Mouse (Mus musculus): ENCODE measurements around the gene Usp17la. TPM values are rescaled to one million over a fixed set of nuclear protein-coding genes. Genes with fewer than 3 reads are reported as not detected.
"Not testable (repeated sequence)": the region's sequence is repeated elsewhere in the genome, so short reads cannot be mapped to it uniquely, and the experiment has no call there.

Usp17la gene
- polyA plus RNA-seq (2012; rRNA removed), result not detected in 2 replicates

DNA sequence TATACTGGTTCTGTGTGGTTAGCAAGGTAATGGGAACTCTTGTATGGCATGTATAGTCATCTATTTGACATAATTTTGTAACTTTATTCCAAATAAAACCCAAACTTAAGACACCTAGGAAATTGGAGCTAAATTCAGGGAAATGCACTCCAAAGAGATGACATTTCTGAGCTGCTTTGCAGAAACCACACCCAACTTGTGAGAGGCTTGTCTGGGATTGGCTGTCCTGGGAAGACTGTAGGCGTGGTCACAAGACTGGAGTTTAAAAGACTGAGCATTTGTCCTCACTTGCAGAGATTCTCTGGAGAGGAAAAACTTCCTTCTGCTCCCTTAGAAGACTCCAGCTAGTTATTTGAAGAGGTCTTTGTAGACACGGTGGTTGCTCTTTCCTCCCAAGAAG is at the start of gene Usp17la:
TSS of gene Usp17la (plus strand) at position 301 of the 400 bp plus-strand sequence.
- not testable (repeated sequence) for DNase-seq (ENCODE audit: low spot score)

DNA sequence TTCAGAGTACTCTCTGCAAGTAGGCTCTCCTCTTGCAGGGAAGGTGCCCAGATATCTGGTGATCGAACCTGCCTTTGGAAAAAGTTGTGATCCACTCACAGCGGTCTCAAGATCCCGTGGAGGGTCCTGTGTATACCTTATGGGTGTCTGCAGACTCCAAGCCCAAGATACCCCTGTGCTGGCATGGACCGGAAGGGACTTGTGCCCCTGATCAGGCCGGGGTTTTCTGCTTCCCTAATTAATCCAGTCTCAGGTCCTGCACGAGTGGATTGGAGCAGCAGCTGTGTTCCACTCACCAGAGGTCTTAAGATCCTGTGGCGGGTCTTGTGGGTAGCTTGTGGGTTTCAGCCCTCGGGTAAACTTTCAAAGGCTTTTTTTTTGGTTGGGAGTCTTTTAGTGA is 46.5 kb upstream of the Usp17la start:
- not testable (repeated sequence) for DNase-seq (ENCODE audit: low spot score)

DNA sequence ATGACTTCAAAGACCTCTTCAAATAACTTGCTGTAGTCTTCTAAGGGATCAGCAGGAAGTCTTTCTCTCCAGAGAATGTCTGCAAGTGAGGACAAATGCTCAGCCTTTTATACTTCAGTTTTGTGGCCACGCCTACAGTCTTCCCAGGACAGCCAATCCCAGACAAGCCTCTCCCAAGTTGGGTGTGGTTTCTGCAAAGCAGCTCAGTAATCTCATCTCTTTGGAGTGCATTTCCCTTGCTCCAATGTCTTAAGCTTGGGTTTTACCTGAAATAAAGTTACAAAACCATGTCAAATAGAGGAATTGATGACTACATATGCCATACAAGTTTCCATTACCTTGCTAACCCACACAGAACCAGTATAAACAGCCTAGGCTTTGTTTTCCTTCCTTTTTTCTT is 14.3 kb upstream of the Usp17la start, which contains the start of gene Usp17lb:
TSS of gene Usp17lb (minus strand) at position 101 of the 400 bp plus-strand sequence.
- no peak for DNase-seq (ENCODE audit: low spot score)

DNA sequence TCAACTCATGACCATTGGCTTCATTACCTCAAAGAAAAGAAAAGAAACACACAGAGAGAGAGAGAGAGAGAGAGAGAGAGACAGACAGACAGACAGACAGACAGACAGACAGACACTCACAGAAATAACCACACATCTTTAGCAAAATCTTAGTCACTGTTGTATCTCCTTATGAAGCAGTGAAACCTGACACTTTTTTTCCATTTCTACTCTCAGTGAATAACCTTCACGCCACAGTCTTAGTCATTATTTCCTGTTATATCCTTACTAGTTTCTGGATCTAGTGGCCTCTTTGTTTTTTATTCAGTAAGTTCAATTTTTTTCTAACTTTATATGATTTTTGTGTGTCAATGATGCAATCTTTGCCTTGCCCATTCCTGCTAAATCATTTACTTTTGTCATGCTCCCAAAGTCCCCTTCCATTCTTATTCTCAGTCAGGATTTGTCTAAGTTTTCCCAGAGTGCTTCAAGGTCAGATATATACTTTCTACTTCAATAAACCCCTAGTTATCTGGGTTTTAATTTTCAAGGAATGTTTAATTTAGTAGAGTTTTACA is 13.0 kb upstream of the Usp17la start:
- no peak for DNase-seq (ENCODE audit: low spot score)

DNA sequence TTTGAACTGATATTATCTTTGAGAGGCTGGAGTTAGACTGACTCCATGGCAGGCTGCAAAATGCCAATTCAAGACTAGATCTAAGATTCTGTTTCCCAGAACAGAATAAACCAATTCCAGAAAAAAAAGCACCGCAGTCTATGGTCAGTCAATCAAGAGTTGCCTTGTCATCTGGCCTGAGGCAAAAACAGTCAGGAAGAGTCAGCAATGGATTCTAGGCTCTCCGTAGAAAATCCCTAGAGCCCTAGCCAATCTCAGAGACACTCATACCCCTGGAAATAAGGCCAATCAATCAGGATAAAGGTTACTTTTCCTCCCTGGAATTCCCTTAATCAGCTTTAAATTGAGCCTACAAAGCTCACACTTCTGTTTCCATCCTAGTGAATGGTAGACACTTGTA is 5.3 kb upstream of the Usp17la start:
- not testable (repeated sequence) for DNase-seq (ENCODE audit: low spot score)

DNA sequence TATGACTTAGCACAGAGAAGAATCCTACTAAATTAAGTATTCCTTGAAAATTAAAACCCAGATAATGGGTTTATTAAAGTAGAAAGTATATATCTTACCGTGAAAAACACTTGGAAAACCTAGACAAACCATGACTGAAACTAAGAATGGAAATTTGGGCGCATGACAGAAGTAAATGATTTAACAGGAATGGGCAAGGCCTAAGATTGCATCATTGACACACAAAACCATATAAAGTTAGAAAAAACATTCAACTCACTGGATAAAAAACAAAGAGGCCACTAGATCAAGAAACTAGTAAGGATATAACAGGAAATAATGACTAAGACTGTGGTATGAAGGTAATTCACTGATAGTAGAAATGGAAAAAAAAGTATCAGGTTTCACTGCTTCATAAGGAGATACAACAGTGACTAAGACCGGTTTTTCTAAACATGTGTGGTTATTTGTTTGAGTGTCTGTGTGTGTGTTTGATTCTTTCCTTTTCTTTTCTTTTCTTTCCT is 1.5 kb upstream of the Usp17la start:
- DNase-seq (ENCODE audit: low spot score), result no peak

DNA sequence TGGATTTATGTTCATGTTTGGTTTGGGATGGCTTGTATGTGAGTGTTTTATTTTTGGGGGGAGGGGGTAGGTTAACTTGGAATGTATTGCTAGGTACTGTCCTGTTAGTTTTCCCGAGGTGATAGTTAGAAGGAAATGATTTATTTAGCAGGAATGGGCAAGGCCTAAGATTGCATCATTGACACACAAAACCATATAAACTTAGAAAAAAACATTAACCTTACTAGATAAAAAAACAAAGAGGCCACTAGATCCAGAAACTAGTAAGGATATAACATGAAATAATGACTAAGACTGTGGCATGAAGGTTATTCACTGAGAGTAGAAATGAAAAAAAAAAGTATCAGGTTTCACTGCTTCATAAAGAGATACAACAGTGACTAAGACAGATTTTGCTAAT is 874 bp downstream of the Usp17la start:
- DNase-seq (ENCODE audit: low spot score), result no peak

DNA sequence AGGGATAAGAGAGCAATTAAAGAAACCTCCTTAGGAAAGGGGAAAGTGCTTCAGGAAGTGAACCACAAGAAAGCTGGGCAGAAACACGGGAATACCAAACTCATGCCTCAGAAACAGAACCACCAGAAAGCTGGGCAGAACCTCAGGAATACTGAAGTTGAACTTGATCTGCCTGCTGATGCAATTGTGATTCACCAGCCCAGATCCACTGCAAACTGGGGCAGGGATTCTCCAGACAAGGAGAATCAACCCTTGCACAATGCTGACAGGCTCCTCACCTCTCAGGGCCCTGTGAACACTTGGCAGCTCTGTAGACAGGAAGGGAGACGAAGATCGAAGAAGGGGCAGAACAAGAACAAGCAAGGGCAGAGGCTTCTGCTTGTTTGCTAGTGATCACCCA is 4.6 kb downstream of the Usp17la start:
- DNase-seq (ENCODE audit: low spot score), result no peak

DNA sequence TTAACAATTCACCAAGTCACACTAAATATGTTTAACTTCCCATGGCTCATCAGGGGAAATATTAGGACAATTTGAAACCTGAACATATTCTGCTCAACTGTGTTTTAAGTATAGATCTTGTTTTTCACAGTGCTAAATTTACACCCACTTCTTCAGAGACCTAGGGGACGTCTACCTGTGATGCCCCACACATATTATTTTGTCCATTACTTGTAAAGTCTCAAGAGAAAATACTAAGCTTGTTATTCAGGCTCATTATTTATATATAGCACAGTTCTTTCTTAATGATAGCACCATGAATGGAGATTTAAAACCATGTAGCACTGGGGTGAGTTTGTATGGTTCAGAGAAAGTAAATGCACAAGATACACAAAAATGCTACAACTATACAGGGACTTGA is 20.9 kb downstream of the Usp17la start, which contains the start of gene Olfr665:
TSS of gene Olfr665 (plus strand) at position 301 of the 400 bp plus-strand sequence.
- no peak for DNase-seq (ENCODE audit: low spot score)

DNA sequence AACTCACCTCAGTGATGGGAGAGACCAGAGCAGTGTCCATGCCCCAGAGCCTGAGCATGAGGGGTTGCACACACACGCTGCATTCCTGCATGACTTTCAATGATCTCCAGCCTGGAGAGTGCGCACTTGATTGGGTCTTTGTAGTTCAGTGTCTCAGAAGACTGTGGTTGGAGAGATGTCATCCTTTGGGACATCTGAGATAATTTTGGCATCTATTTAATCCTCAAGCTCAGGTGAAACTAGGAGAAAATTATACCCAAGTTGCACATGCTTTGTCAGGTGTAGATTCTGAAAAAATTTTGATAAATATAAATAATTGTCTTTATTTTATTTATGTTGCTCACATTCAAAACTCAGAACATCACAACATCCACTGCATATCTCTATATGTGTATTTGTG is 39.0 kb downstream of the Usp17la start, which contains the start of gene Olfr666:
TSS of gene Olfr666 (minus strand) at position 101 of the 400 bp plus-strand sequence.
- no peak for DNase-seq (ENCODE audit: low spot score)

Other genes starting within 250 kb of the Usp17la start
- gene Olfr656, start 243.1 kb upstream of the Usp17la start, polyA plus RNA-seq (2012; rRNA removed), result not detected in 2 replicates
- gene Olfr657, start 232.2 kb upstream of the Usp17la start, polyA plus RNA-seq (2012; rRNA removed), result not detected in 2 replicates
- gene Olfr658, start 209.7 kb upstream of the Usp17la start, polyA plus RNA-seq (2012; rRNA removed), result not detected in 2 replicates
- gene Olfr659, start 190.3 kb upstream of the Usp17la start, polyA plus RNA-seq (2012; rRNA removed), result not detected in 2 replicates
- gene Olfr661, start 170.5 kb upstream of the Usp17la start, polyA plus RNA-seq (2012; rRNA removed), result not detected in 2 replicates
- not detected in 2 replicates for gene Usp17le, start 79.5 kb upstream of the Usp17la start, polyA plus RNA-seq (2012; rRNA removed)
- gene Usp17lb, start 14.4 kb upstream of the Usp17la start, polyA plus RNA-seq (2012; rRNA removed), result not detected in 2 replicates
- gene Olfr665, start 21.0 kb downstream of the Usp17la start, polyA plus RNA-seq (2012; rRNA removed), result not detected in 2 replicates
- not detected in 2 replicates for gene Olfr666, start 38.9 kb downstream of the Usp17la start, polyA plus RNA-seq (2012; rRNA removed)
- not detected in 2 replicates for gene Olfr667, start 64.5 kb downstream of the Usp17la start, polyA plus RNA-seq (2012; rRNA removed)
- gene Olfr668, start 71.0 kb downstream of the Usp17la start, polyA plus RNA-seq (2012; rRNA removed), result not detected in 2 replicates
- gene Olfr669, start 77.2 kb downstream of the Usp17la start, polyA plus RNA-seq (2012; rRNA removed), result not detected in 2 replicates
- gene Olfr670, start 105.6 kb downstream of the Usp17la start, polyA plus RNA-seq (2012; rRNA removed), result not detected in 2 replicates
- not detected in 2 replicates for gene Olfr671, start 122.1 kb downstream of the Usp17la start, polyA plus RNA-seq (2012; rRNA removed)
- gene Olfr672, start 145.0 kb downstream of the Usp17la start, polyA plus RNA-seq (2012; rRNA removed), result not detected in 2 replicates
- not detected in 2 replicates for gene Olfr675, start 171.5 kb downstream of the Usp17la start, polyA plus RNA-seq (2012; rRNA removed)
- not detected in 2 replicates for gene Olfr676, start 175.7 kb downstream of the Usp17la start, polyA plus RNA-seq (2012; rRNA removed)
- not detected in 2 replicates for gene Olfr677, start 194.4 kb downstream of the Usp17la start, polyA plus RNA-seq (2012; rRNA removed)
- not detected in 2 replicates for gene Olfr678, start 207.5 kb downstream of the Usp17la start, polyA plus RNA-seq (2012; rRNA removed)
- not detected in 2 replicates for gene Olfr679, start 224.2 kb downstream of the Usp17la start, polyA plus RNA-seq (2012; rRNA removed)
- gene Olfr680-ps1, start 235.8 kb downstream of the Usp17la start, polyA plus RNA-seq (2012; rRNA removed), result not detected in 2 replicates

Data from urinary bladder, adult 2 months (tissue).